Mouse (Mus musculus): ENCODE measurements around the gene Surf4.
"Not testable (repeated sequence)": the region's sequence is repeated elsewhere in the genome, so short reads cannot be mapped to it uniquely, and the experiment has no call there.

- not testable (repeated sequence) for TF ChIP-seq HCFC1 (IDR thresholded peaks at IDR 0.05; ENCODE audit: borderline replicate concordance, insufficient read depth, low read length); ZC3H11A (IDR thresholded peaks at IDR 0.05; ENCODE audit: borderline replicate concordance, low read depth, low read length); ZNF384 (IDR thresholded peaks at IDR 0.05; ENCODE audit: low read depth, low read length)
These were observed 47.6 kb downstream of the Surf4 start for GRCm38 (mm10) chr2:26886170-26886569.

All from ES-E14 (cell line).